Mouse (Mus musculus) frontal cortex, postnatal 36 days (tissue): ENCODE results near the gene Ccdc187.

Experiments
- DNase-seq, 2 experiments: peaks; one replicate each; pipeline ENCODE4 v3.0.0; 2022; ENCODE audit warnings: low spot score in 2 of 2

Gene Ccdc187

DNA sequence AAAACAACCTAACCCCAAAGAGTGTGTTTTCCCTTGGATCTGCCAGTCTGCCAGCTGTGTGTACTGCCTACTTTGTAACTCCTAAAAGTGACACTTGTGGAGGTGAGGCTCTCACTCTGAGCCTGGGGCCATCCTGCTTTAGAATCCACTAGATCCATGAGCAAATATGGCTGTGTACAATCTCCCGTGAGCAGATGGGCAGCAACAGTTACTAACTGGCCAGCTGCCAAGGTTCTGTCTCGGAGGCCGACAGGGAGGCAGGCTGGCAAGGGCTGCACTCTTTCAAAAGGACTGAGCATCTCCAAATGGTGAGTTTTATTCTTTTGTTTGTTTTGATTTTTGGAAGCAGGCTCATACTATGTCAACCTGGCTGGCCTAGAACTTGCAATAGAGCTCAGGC, 79.8 kb downstream of the Ccdc187 start:
- no peak for DNase-seq

DNA sequence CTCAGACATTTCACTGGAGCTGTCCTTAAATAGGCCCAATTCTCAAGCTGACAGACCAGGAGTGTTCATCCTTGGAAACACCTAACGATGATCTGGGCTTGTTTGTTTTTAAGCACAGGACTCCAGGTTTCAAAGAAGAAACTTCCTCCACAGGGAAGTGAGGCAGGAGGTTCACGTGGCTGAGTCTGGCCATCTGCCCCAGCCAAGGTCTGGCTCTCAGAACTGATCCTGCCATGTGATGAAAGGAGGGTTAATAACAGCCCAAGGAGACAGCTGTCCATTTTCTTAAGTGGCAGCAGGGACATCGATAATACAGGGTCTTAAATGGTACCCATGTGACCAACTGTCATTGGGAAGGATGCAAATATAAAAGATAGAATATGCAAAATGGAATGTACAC, 84.8 kb downstream of the Ccdc187 start:
- DNase-seq, result no peak

DNA sequence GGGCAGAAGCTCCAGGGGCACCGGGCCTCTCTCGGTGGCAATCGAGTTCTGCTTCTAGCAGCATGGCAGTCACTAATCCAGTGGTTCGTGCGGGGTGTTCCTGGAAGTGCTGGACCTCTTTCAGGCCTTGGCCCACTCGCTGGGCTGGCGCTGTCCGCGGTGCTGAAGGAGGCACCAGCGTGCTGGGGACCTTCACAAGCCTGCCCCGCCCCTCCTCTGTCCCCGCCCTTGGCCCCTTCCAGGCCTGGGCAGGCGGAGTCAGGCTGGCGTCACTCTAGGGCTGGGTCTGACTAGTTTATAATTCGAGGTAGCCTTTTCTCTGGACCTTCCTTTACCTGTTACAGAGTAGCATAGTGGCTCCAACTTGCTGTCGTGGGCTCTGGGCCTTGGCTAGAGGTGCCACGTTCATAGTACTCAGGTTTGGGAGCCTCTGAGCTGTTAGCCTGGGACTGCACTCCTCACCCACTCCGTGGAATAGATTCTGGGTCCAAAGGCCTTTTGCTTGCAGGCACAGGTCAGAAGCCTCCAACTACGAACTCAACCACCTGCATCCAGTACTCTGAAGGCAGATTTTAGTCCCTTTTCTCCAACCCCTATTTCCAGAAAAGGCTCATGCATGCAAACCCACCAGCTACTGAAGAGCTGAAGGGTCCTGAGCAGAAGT, 86.1 kb downstream of the Ccdc187 start, which contains the start of gene Lhx3:
Lhx3 (minus strand) TSS at position 164 of the 664 bp plus-strand sequence.
- peak in 1 of 2 experiments; percentile 31 for DNase-seq

DNA sequence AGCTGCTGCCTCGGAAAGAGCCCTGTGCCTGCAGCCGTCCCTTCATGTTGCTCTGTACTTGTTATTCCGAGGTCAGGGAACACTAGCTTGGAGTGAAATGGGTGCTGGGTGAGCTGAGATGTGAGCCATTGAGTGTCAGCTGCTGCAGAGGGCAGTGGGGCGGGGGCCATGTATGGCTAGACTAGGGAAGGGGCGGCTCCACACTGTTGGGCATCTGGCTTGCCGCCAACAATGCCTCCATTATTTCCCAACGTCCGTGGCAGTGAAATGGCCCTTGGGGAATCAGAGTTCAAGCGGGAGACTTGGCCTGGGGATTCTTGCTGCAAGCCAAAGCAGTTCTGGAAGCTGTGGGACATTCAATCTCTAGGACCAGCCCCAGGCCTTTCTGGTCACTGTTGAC, 86.8 kb downstream of the Ccdc187 start:
- DNase-seq, result no peak

DNA sequence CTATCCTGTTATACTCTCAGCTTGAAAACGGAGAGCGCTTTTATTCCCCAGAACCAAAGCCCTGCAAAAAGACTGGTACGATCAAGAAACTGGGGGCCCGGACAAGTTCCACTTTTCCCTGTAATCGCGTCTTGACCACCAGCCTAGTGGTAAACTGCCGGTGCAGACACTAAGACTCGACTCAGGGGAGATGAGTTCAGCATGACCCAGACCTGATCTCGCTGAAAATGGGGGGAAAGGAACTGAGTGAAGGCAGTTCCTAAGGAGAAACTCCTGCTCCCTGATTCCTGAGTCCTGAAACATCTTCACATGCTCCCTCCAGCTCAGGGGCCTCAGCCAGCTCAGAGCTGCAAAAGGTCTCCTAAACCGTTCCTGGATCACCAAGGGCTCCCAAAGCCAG, 88.6 kb downstream of the Ccdc187 start:
- no peak for DNase-seq

DNA sequence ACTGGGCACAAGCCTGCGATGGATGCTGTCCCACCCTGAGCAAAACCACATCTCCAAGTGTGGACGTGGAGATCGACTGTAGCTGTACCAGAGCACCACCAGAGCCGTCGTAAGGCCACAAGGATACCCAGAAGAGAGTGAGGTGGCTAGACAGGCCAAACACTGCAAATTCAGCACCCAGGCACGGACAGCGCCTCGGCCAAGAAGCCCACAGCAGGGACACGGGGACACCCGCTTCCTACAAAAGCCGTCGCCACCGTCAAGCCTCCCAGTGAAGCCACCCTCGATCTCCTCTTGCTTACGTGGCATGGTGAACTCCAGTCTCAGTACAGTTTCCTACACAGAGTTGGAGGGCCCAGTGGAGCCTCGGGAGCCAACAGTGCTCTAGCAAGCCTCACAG, 89.2 kb downstream of the Ccdc187 start:
- no peak for DNase-seq

DNA sequence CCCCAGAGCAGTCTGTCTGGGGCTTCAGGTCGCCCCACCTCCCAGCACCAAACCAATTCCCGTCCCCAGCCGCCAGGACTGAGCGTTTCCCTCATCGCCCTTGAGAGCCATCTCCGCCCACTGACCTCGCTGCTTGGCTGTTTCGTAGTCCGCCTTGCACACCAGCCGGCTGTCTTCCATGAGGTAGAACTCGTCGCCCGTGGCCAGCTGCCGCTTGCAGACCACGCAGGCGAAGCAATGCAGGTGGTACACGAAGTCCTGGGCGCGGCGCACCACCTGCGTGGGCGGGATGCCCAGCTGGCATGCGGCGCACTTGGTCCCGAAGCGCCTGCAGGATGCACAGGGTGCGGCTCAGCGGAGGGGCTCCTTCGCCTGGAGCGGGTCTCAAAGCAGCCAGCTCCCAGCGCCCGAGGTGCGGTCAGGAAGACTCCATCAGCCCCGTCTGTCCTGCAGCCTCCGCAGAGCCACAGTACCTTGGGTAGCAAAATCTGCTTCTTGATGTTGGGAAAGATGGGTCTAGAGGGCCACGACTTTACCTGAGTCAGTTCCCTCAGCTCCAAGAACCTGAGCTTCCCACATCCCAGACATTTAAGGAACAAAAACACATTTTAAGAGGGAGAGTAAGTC, 91.4 kb downstream of the Ccdc187 start:
- DNase-seq, result peak; percentile 37 to 39

DNA sequence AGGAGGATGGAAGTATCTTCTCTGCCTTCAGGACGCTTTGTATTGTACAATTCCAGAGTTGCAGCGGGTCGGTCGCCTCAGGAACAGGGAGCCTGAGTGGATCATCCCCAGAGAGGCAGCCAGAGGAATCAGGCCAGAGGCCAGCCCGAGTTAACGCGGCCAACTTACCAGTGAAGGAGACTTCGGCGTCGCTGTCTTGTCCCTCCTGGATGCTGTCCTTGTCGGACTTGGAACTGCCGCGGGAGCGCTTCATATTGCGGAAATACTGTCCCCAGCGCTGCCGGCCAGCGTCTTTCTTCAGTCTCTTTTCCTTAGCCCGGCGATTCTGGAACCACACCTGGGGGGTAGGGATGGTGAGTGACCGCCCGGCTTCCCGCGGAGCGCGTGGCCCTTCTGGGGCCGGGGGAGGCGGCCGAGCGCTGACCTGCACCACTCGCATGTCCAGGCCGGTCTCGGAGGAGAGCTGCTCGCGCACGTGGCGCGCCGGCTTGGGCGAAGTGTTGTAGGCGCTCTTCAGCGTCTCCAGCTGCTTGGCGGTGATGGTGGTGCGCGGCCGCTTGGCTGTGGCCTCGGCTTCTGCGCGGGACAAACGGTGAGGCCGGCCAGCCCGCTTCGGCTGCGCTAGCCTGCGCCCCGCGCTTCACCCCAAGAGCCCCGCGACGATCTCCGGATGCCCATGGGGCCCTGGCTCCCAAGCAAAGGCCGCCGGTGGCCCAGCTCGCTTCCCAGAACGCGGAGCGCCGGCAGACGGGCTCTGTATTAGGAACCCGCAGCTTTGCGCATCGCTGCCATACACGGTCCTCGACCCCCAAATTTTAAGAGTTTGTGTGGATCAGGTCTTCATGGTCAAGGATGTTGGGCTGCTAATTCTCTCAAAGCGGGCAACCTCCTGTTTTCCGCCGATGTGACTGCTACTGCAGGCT, 92.2 kb downstream of the Ccdc187 start:
- no peak for DNase-seq

DNA sequence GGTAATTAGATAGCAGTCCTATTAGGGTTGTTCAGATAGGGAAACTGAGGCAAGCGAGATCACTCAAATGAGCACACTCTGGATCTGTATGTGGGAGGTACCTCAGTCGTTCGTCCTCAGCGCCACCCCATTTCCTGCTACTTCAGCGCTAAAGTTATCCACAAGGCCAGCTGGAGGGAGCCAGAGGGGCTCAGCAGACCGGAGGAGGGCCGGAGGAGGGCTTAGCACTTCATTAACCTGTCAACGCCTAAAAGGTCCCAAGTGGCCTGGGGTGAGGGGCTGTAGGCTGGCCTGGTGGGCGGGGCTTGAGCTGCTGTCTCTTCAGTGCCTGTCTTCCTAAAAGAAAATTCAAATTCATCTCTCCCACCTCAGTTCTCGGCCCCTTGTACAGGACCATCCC, 95.9 kb downstream of the Ccdc187 start:
- no peak for DNase-seq

DNA sequence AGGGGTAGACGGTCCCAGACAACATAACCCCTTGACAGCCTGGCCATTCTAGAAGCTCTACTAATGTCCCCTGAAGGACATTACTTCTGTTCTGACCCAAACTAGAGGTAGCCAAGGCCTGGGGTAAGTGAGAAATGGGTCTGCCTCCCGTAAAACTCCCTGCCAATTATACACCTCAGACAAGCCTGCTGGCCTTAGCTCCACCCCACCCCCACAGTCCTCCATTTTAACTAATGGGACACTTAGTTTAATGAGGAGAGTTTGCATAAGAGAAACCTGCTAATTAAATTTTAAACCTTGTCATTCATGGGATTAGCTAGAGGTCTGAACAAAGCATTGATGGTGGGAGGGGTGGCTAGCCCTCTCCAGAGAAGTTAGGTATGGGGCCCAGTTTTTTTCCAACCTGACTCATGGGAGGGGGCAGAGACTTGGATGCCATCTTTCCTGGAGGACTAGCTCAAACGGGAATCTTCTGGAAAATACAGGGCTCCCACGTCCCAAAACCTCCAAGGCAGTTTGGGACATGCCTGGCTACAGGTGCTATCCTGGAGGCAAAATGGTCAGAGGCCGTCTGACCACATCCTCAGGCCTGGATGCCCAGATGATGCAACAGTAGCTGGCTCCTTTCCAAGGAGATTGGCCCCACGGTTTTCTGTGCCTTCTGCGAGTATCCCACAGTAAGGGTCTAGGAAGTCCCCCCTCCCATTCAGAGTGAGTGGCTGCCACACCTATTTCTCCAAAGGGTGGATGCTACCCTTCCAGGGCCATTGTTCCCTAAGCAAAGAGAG, 99.6 kb downstream of the Ccdc187 start:
- no peak for DNase-seq
